Mouse (Mus musculus): ENCODE data around the gene Inpp4b.

- TF ChIP-seq CTCF (IDR thresholded peaks at IDR 0.05; ENCODE audit: low read depth, low read length), result no peak
- no peak for TF ChIP-seq TAL1 (conservative IDR thresholded peaks at IDR 0.05; ENCODE audit: low read depth, low read length)
- TF ChIP-seq GATA1 (IDR thresholded peaks at IDR 0.05; ENCODE audit: borderline replicate concordance, low read length), result no peak
- no peak for TF ChIP-seq POLR2AphosphoS5 (IDR thresholded peaks at IDR 0.05; ENCODE audit: insufficient replicate concordance, low read depth, low read length)
Observed at GRCm38 (mm10) chr8:81572319-81573104, 230.2 kb downstream of the Inpp4b start.

Measured in G1E (cell line).